Mouse (Mus musculus) activated CD4-positive, CD25-positive, alpha-beta regulatory T cell, adult 4 months (primary cell): ENCODE results near the gene Gm5134. TPM values are rescaled to one million over a fixed set of nuclear protein-coding genes. Genes with fewer than 3 reads are reported as not detected.
A peak's percentile ranks its signal among the peaks of the same experiment; 100 is the strongest.

Experiments used
- ATAC-seq: one replicate; pipeline ENCODE4 v1.8.0; 2017
- polyA plus RNA-seq, 2 experiments: library from polyadenylated mRNA; unstranded; fragments of 100-300 nt; shearing (Covaris generic); gene quantifications; one replicate each; pipeline ENCODE4 v1.2.1; 2017

Gene Gm5134
- under 1 TPM; 0.27 to 0.41 TPM for polyA plus RNA-seq

DNA sequence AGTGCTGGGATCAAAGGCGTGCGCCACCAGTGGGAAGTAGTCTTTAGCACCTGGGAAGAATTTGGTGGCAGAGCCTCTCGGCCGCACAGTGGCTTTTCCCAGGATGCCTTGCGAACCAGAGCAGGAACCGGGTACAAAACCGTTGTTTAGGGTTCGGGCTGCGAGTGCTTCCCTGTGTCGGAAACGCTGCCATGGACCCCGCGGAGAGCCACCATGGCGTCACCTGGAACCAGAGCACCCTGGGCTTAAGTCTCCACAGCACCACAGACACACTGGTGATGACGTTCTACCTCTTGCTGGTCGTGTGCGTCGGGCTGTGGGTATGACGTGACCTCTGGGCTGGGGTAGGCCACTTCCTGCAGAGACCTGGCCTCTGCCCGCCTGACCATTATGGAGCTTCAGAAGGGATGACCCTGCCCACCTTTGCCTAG is at the start of gene Gm5134:
Gene Gm5134, plus strand, starts transcription at position 134 of the 431 bp plus-strand sequence.
- ATAC-seq, result peak; percentile 19

DNA sequence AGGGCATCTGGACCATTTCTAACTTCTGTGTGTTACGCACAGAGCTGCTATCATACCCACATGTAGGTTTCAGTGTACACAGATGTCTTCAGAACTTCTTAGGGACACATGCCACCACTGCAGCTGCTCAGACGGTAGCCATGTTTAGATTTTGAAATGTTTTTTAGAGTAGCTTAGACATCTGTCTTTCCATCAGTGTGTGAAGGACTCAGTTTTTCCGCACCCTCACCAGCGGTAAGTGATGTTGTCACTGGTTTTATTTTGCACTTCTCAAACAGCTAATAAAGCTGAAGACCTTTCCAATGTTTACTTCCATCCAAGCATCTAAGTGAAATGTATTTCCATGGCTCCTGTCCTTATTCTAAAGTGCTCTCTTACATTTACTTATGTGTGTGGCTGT is 47.4 kb upstream of the Gm5134 start:
- no peak for ATAC-seq

DNA sequence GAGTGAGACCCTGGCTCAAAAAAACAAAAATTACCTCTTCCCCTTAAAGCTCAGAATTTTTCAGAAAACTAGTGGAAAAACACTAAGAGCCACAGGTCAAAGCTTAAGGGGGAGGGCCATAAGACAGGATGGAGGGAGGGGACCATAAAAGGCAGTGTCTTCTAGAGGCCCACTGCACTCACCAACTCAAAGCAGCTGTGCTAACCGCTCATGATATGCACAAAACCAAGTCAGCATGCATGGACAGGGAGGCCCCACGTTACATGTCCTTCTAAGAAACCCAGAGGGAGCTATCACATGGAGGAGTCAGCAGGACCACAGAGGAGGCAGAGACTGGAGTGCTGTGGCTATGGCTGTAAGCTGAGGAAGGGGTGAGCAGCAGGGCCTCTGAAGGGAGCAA is 43.6 kb upstream of the Gm5134 start:
- ATAC-seq, result no peak

DNA sequence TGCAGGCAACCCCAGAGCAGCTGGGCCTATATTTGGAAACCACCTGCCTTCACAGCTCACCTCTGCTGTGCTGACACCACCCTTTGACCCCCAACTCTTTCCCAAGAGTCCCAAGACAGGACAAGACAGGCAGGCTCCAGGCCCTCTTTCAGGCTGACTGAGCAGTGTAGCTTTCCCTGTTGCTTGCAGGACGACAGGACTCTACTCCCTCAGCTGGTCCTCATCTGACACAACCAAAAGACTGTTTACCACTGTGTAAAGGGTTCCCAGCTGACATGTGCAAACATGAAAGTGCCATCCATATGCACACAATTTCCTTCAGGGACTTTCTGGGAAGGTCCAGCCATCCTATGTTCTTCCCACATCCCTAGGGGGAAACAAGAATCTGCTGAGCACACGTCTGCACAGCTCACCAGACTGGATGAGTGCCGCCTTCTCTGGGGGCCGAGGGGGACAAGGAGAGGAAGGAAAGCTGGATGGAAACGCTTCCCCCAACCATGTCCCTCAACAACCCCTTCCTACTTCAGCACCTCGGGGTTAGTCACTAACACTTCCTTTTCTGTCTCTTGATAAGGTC is 41.2 kb upstream of the Gm5134 start:
- ATAC-seq, result no peak

DNA sequence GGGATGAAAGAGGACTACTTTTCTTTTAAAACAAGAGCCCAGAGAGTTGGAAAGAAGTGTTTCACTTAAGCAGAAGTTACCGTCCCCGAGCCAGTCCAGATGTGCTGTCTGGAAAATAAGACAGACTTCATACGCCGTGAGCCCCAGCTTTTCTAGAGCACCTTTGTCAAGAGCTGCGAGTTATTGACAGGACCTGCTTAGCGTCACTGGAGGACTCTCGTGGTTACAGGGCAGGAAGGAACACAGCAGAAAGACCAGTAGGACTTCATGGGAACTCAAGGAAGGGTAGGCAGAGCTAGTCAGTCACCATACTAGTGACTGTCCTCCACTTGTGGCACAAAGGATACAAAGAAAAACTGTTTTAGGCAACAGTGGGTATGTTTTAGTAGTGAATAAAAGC is 38.8 kb upstream of the Gm5134 start:
- no peak for ATAC-seq

DNA sequence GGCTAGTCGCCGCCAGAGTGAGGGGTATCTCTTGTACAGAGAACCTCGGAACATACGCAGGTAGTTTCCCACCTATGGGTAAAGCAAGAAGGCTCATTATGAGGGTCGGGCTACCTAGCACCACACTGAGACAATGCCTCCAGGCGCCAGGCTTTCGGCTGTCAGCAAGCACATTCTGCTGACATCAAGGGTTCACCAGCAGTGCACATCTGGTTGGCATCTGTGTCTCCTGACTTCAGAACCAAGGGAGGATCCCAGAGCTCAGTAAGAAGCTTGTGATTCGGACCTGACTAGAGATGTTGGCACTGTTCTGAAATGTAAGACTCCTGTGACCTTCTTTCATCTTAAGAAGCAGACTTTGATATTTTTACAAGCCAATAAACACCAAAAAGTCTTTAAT is 37.5 kb upstream of the Gm5134 start:
- no peak for ATAC-seq

DNA sequence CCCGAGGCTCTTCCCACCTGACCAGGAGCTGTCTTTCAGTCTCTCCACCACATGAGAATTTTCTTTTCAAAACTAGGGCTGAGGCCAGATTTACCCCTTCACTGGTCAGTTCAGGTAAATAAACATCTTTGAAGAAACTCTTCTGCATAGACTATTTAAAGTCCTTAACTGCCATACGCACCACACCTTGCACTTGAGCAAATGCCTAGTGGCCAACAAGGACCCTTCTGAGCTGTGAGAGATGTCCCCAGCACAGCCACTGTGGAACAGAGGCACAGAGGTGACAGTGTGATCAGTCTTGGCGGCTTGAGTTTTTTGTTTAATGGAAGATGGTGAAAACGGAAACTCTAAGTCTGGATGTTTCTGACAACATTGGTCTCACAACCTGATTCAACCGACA is 35.3 kb upstream of the Gm5134 start:
- no peak for ATAC-seq

DNA sequence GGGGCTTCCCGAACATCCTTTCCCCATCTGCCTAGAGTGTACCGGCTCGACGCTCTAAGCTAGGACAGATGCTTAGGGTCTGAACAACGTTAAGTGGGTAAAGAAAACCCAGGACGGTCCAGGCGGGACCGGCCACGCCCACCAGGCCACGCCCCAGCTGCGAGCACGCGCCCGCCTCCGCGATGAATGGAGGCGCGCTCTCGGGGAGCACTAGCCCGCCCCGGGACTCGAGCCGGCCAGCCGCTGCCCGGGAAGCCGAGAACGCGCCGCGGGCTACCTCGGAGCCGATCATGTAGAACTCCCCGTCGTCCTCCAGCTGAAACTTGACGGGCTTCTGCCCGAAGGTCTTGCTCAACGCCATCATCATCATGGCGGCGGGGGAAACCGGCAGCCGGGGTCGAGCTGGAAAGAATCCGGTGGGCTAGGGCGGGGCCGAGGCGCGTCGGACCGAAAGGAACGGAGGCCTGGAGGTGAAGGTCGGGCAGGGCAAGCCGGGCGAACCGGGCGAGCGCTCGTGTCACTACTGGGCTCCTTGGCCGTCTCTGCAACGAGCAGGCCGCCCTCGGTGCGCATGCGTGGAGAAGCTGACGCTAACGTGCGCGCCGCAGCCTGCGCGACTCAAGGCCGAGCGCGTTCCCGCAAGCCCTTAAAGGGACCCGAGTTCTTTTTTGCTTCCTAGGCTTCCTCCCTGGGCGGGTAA is 33.1 kb upstream of the Gm5134 start, which contains the start of gene Smarcb1:
Gene Smarcb1, minus strand, starts transcription at position 592 of the 700 bp plus-strand sequence.
- ATAC-seq, result peak; percentile 86

DNA sequence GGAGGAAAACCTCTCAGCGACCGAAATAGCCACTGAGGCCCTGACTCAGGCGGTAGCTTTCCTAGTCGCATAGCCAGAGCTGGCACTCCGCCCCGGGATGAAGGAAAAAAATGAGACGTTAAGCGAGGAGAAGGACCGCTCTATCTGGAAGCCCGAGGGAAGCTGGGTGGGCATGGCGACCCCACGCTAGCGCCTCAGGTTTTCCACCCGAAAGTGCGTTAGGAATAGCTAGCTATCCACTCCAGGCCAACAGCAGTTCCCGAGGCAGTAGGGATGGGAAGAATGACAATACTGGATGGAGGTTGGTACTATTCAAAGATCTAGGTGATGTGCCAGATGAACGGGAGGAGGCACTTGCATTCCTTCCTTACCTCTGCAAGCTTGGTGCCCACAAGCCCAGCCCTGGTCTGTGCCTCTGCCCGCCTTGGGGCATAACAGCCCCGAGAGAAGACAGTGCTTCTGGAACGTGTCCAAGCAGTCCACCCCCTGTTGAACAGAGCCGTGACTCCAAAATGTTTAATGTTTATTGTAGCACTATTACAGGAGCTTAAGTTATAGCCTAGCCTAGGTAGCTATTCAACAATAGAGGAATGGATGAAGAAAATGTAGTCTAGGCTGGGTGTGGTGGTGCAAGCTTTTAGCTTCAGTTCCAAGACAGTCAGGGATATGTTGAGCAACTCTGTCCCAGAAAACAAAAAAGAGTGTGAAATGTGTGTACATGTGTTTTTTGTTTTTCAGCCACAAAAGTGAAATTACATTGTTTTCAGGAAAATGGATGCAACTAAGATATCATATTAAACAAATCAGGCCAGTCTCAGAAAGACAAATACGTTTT is 32.4 kb upstream of the Gm5134 start:
- no peak for ATAC-seq

DNA sequence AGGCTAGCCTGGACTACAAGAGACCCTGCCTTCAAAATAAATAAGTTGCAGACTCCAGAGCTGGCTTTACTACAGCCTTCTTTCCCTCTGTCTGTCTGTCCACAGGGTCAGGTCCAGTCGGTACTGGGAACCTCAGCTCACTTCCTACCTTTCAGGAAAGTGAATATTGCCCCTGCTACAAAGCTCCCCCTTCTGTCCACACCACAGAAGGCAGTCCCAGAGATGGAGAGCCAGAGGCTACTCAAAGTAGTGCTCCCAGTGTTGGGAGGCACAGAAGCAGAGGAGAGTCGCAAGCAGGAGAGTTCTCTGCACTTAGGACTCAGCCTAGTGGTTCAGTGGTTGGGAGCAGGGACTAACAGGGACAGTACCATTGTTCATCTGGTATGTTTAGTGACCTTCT is 30.0 kb upstream of the Gm5134 start:
- no peak for ATAC-seq

DNA sequence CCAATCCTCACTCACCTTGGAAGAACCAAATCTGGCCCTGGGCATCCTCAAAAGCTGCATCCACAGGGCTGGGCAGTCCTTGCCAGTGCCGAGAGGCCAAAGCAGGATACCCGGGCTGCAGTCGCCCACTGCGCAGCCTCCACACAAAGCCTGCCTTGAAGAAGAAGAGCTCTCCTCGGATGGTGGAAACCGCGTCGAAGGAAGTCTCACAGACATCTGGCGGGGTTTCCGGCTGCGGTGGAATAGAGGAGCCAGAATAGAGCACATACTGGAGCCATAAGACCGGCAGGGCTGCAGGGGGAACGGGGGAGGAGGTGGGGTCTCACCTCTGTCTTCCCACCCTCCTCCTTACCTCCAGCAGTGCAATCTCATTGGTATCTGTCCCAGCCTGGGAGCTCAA is 27.9 kb upstream of the Gm5134 start:
- ATAC-seq, result peak; percentile 20

DNA sequence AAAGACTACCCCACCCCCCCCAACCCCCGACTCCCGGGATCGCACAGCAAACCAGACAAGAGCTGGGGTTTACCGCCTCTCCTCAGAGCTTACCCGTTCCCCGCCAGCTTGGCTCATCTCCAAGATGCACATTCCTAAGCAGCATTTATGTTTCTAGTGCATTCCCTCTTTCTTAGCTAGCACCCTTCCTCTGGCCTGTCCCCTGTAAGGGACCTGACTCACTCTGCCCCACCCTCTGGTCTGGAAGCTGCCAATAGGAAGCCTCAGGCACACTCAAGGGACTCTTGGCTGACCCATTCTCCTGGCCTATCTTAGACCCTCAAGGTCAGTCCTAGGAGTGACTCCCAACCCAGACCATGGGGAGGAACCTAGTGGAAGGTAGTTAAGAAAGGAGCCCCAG is 24.0 kb upstream of the Gm5134 start:
- no peak for ATAC-seq

DNA sequence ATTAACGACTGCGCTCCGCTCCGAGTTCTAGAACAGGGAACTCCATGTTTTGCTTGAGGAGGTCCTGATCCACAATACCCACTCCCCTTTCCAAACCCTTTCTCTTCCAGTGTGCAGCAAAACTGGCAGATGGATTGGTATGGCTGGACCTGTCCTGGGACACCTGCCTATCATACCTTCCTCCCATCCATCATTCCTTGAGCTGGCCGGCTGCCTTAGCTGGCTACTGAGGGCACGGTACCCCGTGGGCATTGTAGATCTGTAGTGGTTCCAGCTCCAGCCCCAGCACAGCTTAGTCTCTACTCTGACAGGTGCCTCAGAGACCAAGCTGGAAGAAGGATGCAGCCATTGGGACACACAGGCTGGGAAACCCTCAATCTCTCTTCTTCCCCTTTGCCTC is 23.0 kb upstream of the Gm5134 start:
- ATAC-seq, result no peak

DNA sequence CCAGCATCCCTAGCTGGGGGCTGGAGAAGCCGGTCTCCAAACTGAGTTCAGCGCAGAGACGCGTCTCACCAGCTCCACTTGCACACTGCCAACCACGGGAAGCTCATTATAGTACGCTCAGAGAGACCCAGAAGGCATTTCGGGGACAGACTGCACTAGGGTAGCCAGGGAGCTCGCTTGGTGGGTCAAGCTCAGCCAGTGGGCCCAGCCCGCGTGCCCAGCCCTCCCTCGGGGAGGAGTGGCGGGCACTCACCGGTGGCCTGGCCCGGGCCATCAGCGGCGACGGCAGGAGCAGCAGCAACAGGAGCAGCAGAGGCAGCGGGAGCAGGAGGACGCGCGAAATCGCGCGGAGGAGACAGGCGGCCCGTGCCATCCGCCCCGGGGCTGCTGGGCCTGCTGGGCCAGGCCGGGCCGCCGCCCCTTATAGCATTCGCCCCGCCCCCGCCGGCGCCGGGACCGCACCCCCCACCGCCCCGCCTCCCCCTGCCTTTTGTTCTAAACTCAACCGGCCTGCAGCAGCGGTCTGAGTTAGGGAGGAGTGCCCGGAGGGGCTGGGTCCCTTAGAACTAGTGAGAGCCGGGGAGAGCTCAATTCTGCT is 22.1 kb upstream of the Gm5134 start:
- ATAC-seq, result peak; percentile 48

DNA sequence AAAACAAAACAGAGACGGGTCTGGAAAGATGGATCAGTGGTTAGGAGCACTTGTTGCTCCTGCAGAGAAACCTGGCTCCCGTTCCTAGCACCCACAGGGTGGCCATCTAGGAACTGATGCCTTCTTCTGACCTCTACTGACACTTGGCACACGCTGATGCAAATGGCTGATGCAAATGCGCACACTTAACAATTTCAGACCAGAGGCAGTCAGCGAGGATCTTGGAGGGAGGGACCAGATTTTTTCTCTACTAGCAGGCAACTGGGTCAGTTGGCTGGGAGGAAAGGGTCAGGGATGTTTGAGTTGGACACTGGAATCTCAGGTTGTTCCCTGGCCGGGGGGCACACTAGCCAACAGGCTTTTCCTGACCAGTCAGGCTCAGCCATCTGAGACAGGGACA is 21.4 kb upstream of the Gm5134 start, which contains the start of gene Chchd10:
Gene Chchd10, plus strand, starts transcription at position 240 of the 400 bp plus-strand sequence.
- ATAC-seq, result no peak

DNA sequence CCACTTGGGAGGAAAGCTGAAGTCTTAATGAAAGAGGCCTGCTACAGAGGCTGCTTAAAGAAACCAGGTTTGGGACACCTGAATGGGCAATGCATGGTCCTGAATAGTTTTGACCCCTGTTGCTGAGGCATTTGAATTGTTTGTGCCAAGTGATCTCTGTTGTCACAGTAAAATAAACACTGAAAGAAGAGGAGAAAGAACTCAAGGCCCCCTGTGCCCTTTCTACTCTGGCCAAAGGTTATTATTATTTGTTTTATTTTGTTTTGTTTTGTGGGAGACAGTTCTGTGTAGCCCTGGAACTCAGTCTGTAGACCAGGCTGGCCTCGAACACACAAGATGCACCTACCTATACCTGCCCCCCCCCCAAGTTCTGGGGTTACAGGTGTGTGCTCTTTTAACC is 19.3 kb upstream of the Gm5134 start:
- no peak for ATAC-seq

DNA sequence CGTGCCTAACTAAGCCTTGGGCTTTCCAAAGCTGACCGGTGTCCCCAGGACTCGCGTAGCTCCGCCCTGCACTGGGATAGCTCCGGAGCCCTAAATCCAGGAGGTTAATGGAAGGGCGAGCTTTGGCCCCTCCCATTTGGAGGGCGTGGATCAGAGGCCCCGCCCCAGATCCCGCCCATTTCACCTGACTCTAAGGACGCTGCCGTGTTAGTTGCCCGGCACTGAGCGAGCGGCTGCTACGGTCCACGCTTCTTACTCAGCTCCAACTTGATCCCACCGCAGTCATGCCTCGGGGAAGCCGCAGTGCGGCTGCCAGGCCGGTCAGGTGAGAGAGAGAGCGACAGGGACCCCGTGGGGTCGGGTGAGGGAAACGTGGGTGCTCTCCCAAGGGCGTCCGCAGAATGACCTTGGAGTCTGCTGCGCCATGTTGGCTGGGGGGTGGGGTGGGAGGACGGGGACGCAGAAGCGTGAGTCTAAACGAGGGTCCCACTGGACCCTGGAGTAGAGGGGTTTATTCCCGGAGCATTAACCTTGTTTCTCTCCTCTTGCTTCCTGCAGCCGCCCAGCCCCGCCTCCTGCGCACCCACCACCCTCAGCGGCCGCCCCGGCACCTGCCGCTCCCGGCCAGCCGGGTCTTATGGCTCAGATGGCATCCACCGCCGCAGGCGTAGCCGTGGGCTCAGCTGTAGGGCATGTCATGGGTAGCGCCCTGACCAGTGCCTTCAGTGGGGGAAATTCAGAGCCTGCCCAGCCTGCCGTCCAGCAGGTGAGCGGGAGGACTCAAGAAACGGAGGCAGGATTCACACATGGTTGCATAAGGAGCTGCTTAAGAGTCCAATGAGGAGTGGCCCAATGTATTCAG is 18.4 kb upstream of the Gm5134 start, which contains the start of gene Mmp11:
Gene Mmp11, minus strand, starts transcription at position 817 of the 862 bp plus-strand sequence.
- ATAC-seq, result peak; percentile 70

DNA sequence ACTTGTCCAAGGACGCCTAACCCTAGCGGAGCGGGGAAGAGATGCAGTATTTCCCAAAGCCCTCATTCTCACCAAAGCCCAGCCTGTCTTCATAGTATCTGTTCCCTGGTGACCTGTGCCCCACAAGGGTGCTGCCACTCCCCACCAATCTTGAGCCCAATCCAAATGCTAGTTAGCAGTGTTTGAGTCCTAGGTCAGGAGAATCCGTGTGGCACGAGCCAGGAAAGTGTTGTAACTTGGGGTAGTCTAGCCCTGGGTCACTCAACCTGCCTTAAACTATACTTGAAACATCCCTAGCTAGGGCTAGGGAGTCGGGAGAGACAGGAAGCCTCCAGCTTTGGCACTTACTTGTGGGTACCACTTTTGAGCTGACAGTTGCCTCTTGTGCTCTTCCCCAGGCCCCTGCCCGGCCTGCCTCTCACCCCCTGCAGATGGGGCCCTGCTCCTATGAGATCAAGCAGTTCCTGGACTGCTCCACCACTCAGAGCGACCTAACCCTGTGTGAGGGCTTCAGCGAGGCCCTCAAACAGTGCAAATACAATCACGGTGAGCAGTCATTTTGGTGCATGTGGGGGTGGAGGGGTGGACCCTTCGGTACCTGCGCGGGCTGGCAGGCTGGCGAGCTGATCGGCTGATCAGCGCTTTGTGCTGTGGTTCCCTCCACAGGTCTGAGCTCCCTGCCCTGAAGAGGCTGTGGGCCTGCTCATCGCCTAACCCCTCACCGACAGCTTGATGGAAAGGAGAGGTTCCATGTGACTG is 17.2 kb upstream of the Gm5134 start:
- ATAC-seq, result no peak

DNA sequence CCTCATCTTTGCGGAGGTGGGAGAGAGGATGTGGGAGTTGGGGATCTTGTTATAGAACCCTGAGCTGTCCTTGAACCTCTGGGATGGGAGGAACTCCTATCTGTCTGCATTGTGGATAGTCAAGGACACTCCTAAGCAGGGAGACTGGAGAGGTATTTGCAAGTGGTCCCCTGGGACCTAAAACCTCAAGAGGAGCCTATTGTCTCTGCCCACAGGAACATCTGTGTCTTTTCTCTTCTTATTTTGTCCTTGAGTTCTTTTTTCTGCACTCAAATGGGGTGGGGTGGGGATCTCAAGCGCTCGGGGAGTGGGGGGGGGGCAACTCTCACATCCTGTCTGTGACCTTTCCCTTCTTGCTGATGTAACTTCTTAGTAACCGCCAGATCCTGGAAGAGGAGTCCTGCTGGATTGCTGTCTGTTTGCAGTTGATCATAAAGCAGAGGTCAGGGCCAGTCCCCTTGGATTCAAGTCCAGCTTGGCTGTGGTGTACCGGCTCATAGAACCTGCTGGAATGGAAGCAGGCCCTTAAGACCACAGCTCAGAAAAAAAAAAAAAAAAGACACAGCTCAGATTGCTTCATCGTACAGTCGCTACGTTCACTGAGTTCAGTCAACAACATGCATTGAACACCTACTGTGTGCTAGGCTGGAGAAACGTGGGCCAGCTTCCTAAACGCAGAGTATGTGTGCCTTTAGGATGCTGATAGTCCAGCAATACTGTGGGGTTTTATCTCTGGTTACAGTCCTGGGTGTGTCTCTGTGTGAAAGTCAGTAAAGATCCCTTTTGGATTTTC is 16.3 kb upstream of the Gm5134 start:
- peak; percentile 33 for ATAC-seq

DNA sequence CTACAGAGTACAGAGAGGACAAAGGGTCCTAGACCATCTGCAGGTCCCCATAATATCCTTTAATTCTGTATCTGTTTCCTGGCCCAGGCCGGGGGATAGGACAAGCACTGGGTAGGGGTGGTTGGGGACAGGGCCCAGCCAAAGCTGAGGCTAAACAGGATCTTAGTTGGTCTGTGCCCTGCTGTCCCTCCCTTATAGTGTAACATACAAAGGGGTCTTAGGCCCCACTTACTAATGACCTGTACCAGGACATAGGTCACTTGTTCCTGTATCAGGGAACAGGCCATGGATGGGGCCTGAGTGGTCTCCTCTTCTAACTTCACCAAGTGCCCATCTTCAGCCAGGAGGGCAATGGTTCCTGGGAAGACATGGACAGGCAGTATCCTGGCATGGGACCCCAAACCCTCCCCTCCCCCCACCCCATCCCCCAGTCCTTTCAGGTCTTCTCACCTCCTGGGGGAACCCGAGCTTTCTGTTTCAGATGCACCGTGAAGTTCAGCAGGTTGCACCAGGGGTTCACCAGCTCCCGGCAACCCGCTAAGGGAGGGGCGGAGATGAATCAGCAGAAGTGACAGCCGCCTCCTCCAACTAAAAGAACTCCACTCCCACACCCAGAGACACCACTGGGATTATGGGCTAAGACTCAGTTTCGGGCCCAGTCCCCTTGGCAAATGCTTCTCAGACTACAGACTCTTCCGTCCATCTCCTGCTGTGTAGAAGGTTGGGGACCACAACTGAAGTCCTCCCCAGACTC is 14.7 kb upstream of the Gm5134 start:
- no peak for ATAC-seq
